Mouse (Mus musculus) urinary bladder, postnatal 10 days (tissue): ENCODE measurements around the gene St5.

Experiments used
- DNase-seq: peaks from one replicate; pipeline ENCODE4 v3.0.0; 2022; ENCODE audit warnings: low spot score

The St5 gene

GRCm38 (mm10) chr7:109566841-109567768, 136.3 kb downstream of the St5 start:
- DNase-seq, result no peak

GRCm38 (mm10) chr7:109566327-109566726, 137.1 kb downstream of the St5 start:
- DNase-seq, result no peak

GRCm38 (mm10) chr7:109563775-109564362, 139.5 kb downstream of the St5 start:
- no peak for DNase-seq

- no peak for DNase-seq
Observed at GRCm38 (mm10) chr7:109562676-109563075, 140.7 kb downstream of the St5 start.

- DNase-seq, result no peak
Observed at GRCm38 (mm10) chr7:109562154-109562599, 141.2 kb downstream of the St5 start.

GRCm38 (mm10) chr7:109561466-109562153, 141.8 kb downstream of the St5 start:
- DNase-seq, result no peak

GRCm38 (mm10) chr7:109559536-109559935, 143.9 kb downstream of the St5 start:
- DNase-seq, result no peak

- DNase-seq, result no peak
Observed at GRCm38 (mm10) chr7:109546726-109547125, 156.7 kb downstream of the St5 start.

- no peak for DNase-seq
Observed at GRCm38 (mm10) chr7:109546186-109546585, 157.2 kb downstream of the St5 start.

- no peak for DNase-seq
Observed at GRCm38 (mm10) chr7:109545255-109545993, 158.0 kb downstream of the St5 start.

GRCm38 (mm10) chr7:109544792-109545191, 158.6 kb downstream of the St5 start:
- no peak for DNase-seq

- DNase-seq, result no peak
Observed at GRCm38 (mm10) chr7:109542364-109542628, 161.1 kb downstream of the St5 start.

GRCm38 (mm10) chr7:109541609-109542363, 161.6 kb downstream of the St5 start:
- no peak for DNase-seq

GRCm38 (mm10) chr7:109540902-109541301, 162.5 kb downstream of the St5 start:
- DNase-seq, result no peak

- DNase-seq, result no peak
Observed at GRCm38 (mm10) chr7:109536451-109536946, 166.9 kb downstream of the St5 start.

GRCm38 (mm10) chr7:109534921-109535320, 168.5 kb downstream of the St5 start:
- no peak for DNase-seq

- DNase-seq, result no peak
Observed at GRCm38 (mm10) chr7:109533888-109534287, 169.5 kb downstream of the St5 start.

- DNase-seq, result no peak
Observed at GRCm38 (mm10) chr7:109533129-109533528, 170.3 kb downstream of the St5 start.

- DNase-seq, result no peak
Observed at GRCm38 (mm10) chr7:109532691-109533090, 170.7 kb downstream of the St5 start.

- DNase-seq, result no peak
Observed at GRCm38 (mm10) chr7:109531501-109531900, 171.9 kb downstream of the St5 start.

GRCm38 (mm10) chr7:109529741-109530140, 173.7 kb downstream of the St5 start:
- no peak for DNase-seq
